Mouse (Mus musculus) thymus, postnatal 4 days (tissue): ENCODE results near the gene Cd300c.
A peak's percentile ranks its signal among the peaks of the same experiment; 100 is the strongest.
"Not testable (repeated sequence)": the region's sequence is repeated elsewhere in the genome, so short reads cannot be mapped to it uniquely, and the experiment has no call there.

Experiments
- DNase-seq: peaks from one replicate; pipeline ENCODE4 v3.0.0; 2021

The Cd300c gene

DNA sequence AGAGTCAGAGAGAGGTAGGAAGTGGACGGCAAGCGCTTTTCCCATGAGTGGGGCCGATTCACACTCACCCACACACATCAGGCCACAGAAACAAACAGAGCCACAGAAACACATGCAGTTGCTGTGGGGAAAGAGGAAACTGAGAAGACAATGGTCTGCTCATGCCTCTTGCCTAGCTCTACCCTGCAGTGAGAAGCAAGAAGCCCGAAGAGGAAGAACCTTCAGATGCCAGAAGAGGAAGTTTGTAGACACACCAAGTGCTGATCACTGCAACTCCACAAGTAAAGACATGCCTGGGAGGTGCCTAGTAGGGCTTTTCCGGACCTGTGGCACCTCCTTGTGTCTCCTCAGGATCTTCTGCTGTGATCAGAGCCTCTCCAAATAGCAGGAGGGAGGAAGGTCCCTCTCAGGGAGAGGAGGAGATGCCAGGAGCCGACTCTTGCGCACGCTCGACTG is at the start of gene Cd300c:
Gene Cd300c (minus strand): TSS at position 406 of the 456 bp plus-strand sequence.
- DNase-seq = no peak

DNA sequence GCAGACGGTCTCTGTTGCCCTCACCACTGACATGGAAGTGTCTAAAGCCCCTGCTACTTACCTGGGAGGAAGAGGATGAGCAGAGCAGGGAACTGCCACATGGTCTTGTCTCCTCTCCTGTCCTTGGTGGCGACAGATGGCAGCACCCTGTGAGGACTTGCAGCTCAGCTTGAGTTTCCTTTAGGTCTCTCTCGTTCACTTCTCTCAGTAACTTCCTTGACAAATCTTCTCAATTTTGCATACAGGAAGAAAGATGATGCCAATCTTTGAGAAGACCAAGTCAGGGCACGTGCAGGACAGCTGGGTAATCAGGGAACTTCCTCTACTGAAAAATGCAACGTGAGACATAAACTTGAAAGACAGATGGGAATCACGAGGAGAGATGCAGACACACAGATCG is 47.1 kb upstream of the Cd300c start, which contains the start of gene Cd300ld2:
Gene Cd300ld2 (minus strand): TSS at position 101 of the 400 bp plus-strand sequence.
- DNase-seq = not testable (repeated sequence)

GRCm38 (mm10) chr11:115004070-115004469 is 35.1 kb upstream of the Cd300c start:
- DNase-seq = no peak

GRCm38 (mm10) chr11:115001474-115002040 is 32.6 kb upstream of the Cd300c start, which contains the start of gene Cd300c2:
Cd300c2 (minus strand) TSS chr11:115001880.
- DNase-seq = no peak

GRCm38 (mm10) chr11:114989793-114990192 is 20.8 kb upstream of the Cd300c start, which contains the start of gene Cd300ld:
Cd300ld (minus strand) TSS chr11:114989922.
- DNase-seq = no peak

DNA sequence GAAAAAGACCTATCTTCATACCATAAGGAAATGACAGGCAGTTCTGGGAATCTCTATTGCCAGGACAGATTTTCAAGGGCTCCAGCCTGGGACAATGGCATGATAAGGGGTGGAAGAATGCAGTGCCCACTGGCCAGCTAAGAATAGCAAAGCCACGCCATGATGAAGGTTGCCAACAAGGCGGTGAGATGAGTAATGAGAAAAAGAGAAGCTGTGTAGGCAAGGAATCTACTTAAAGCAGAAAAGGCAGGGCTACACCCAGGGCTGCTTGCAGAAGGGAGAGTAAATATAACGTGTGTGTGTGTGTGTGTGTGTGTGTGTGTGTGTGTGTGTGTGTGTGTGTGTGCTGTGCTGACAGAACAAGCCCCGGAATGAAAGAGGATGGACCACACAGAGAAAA is 12.9 kb upstream of the Cd300c start:
- DNase-seq = no peak

- DNase-seq = no peak
Observed at GRCm38 (mm10) chr11:114972726-114973125, 3.8 kb upstream of the Cd300c start.

GRCm38 (mm10) chr11:114965182-114965828 is 3.7 kb downstream of the Cd300c start:
- no peak for DNase-seq

- DNase-seq = no peak
Observed at GRCm38 (mm10) chr11:114960369-114960768, 8.6 kb downstream of the Cd300c start.

GRCm38 (mm10) chr11:114934144-114934543 is 34.8 kb downstream of the Cd300c start, which contains the start of gene Cd300lb:
Cd300lb (minus strand) TSS chr11:114934386.
- DNase-seq = no peak

GRCm38 (mm10) chr11:114933591-114933990 is 35.4 kb downstream of the Cd300c start:
- no peak for DNase-seq

DNA sequence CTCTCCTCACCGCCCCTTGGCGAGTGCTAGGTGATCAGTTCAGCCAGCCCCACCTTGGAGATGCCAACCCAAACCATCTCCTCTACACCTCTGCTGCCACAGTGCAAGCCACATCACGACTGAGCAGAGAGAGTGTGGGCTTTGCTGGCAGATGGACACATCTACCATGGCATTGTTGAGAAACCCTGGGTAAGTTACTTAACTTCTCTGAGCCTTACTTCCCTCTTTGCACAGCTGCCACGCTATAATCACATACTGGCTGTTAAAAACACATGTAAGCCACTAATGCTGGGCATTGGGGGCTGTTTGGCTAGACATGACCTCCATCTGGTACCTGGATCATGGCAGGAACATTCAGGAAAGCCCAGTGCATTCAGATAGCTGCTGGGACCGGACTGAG is 37.9 kb downstream of the Cd300c start:
- DNase-seq = no peak

DNA sequence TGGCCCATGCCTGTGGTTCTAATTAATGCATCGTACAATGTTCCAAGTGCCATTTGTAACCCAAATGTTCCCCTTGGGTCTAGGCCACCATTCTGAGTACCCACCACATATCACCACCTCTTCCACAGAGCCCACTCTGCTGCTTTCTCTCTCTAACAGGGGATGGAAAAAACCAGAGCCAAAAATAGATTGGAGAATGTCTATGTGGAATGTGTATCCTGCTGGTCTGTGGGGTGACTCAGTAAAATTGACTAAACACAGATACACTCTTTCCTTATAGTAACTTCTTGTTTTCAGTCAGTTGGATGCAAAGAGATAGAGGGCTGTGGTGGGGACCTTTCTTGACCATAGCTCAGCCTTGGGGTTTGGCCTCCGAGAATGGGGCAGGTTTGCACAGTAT is 39.4 kb downstream of the Cd300c start:
- DNase-seq = no peak

DNA sequence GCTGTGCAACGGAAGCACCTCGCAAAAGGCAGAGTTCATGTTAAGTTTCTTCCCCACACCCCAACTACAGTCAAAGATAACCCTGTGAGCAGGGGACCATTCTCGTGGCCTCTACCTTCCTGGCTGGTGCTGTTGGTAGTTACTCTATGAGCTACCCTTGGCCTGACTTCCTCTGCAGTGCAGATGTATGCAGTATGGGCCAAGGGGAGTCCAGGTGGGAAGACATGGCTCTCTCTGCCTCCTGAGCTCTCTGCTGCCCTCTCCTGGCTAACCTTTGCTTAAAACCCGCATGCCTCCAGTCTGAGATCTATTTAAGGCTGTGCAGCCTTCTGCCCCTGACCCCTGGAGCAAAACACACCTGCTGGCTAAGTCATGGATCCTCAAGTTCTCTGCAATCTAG is 45.0 kb downstream of the Cd300c start:
- DNase-seq = peak; percentile 81

DNA sequence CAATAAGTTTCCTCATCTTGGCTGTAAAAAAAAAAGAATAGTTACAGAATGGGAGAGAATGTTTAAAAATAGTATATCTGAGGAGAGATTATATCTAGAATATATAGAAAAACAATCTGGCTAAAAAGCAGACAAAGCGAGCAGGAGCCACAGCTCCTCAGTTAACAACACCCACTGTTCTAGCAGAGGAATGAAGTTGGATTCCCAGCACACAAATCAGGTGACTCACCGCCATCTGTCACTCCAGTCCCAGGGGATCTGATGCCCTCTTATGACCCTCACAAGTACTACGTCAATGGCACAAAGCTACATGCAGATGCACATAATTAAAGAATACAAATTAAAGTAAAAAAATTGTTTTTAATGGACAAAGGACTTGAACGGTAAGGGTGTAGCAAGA is 46.5 kb downstream of the Cd300c start:
- DNase-seq = no peak

GRCm38 (mm10) chr11:114917120-114917519 is 51.8 kb downstream of the Cd300c start:
- no peak for DNase-seq

DNA sequence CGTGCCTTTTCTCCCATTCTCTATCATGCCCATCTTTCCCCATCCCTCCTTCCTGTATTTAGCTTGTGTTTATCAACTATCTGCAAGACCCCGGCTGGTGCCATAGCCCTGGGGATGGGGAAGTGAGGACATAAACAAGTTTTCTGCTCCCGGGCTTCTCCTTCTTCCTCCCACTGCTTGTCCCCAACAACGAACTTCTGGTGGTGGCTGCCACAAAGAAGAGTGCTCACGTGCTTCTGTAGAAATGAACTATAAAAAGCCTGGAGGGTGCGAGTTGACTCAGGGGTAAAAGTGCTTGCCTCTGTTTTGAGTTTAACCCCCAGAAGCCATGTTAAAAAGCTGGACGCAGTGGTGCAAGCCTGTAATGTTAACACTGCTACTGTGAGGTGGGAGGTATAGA is 54.0 kb downstream of the Cd300c start:
- DNase-seq = no peak

GRCm38 (mm10) chr11:114912847-114913246 is 56.1 kb downstream of the Cd300c start:
- DNase-seq = peak; percentile 73

- not testable (repeated sequence) for DNase-seq
Observed at GRCm38 (mm10) chr11:114909538-114909937, 59.4 kb downstream of the Cd300c start.

GRCm38 (mm10) chr11:114908086-114908485 is 60.9 kb downstream of the Cd300c start:
- no peak for DNase-seq

DNA sequence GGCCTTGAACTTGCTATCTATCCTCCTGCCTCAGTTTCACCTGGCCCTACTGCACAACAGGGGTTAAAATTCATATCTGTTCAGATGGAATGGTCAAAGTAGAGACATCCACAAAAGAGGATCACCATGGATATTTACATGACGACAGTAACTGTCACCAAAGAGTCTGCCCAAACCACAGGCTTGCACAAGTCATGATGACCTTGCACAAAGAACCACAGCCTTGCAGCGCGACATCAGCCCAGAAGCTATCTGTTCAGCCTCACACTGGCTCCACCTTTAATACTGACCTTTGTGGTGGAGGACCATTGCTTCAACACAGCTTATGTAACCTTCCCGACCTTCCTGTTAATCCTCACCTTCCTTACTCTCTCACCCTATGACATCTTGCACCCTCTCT is 61.4 kb downstream of the Cd300c start:
- no peak for DNase-seq
